Mouse (Mus musculus): ENCODE measurements at regions not wholly inside any gene's neighbourhood (a gene's known extent, or its start where the extent isn't known, plus 50 kb on each side); places are given as distances from the start of the nearest gene placed in this dataset.

GRCm38 (mm10) chr13:57365096-57365495, 469.3 kb upstream of the Trpc7 start:
- 87% methylated on average over 6 of the region's 6 CpGs for WGBS
- no peaks in the 10 kb centered on the region for H3K36me3 ChIP-seq (ENCODE audit: insufficient read depth, low read length)

GRCm38 (mm10) chr13:57364396-57364795, 468.6 kb upstream of the Trpc7 start:
- ATAC-seq: no peak
- Histone ChIP-seq H3K36me3 (ENCODE audit: insufficient read depth, low read length) (no peaks in the 10 kb centered on the region), H3K4me1 (ENCODE audit: insufficient read depth, low read length) (no peaks in the 10 kb centered on the region)

More at GRCm38 (mm10) chr13:57365096-57365495, 469.3 kb upstream of the Trpc7 start:
- Histone ChIP-seq H3K27ac (no peak overlapping the region), H3K4me3 (ENCODE audit: low read length) (no peak overlapping the region), H3K4me2 (ENCODE audit: low read depth, low read length) (no peak overlapping the region), H3K9me3 (ENCODE audit: low read length) (no peaks in the 10 kb centered on the region), H3K4me1 (ENCODE audit: insufficient read depth, low read length) (no peaks in the 10 kb centered on the region), H3K27me3 (ENCODE audit: insufficient read depth, low read length) (no peaks in the 10 kb centered on the region), H3K9ac (replicated peaks; ENCODE audit: low read length) (no peak overlapping the region)
- DNase-seq (ENCODE audit: low spot score) (no peak), ATAC-seq (no peak)
- TF ChIP-seq CTCF (IDR thresholded peaks at IDR 0.05; ENCODE audit: low read depth): no peak

GRCm38 (mm10) chr13:57362563-57362962, 466.8 kb upstream of the Trpc7 start:
- H3K27me3 ChIP-seq (ENCODE audit: insufficient read depth, low read length): no peaks in the 10 kb centered on the region
- ATAC-seq (no peak), DNase-seq (ENCODE audit: low spot score) (no peak)
- no peaks in the 10 kb centered on the region for H3K9me3 ChIP-seq (ENCODE audit: low read length)
- H3K36me3 ChIP-seq (ENCODE audit: insufficient read depth, low read length): no peaks in the 10 kb centered on the region
- no peak overlapping the region for H3K4me3 ChIP-seq (ENCODE audit: low read length)
- H3K9ac ChIP-seq (replicated peaks; ENCODE audit: low read length): no peak overlapping the region
- no peak overlapping the region for H3K4me2 ChIP-seq (ENCODE audit: low read depth, low read length)
- 15% methylated on average over 6 of the region's 6 CpGs for WGBS
- H3K27ac ChIP-seq: no peak overlapping the region
- no peak for TF ChIP-seq CTCF (IDR thresholded peaks at IDR 0.05; ENCODE audit: low read depth)
- no peaks in the 10 kb centered on the region for H3K4me1 ChIP-seq (ENCODE audit: insufficient read depth, low read length)

More at GRCm38 (mm10) chr13:57364396-57364795, 468.6 kb upstream of the Trpc7 start:
- H3K27ac ChIP-seq: no peak overlapping the region
- H3K4me2 ChIP-seq (ENCODE audit: low read depth, low read length): no peak overlapping the region
- no peak for DNase-seq (ENCODE audit: low spot score)
- H3K9me3 ChIP-seq (ENCODE audit: low read length): no peaks in the 10 kb centered on the region
- TF ChIP-seq CTCF (IDR thresholded peaks at IDR 0.05; ENCODE audit: low read depth): no peak
- no peak overlapping the region for H3K9ac ChIP-seq (replicated peaks; ENCODE audit: low read length)
- H3K27me3 ChIP-seq (ENCODE audit: insufficient read depth, low read length): no peaks in the 10 kb centered on the region
- 96% methylated on average over 2 of the region's 2 CpGs for WGBS
- H3K4me3 ChIP-seq (ENCODE audit: low read length): no peak overlapping the region

GRCm38 (mm10) chr13:57361286-57361685, 465.5 kb upstream of the Trpc7 start:
- Histone ChIP-seq H3K4me1 (ENCODE audit: insufficient read depth, low read length) (no peaks in the 10 kb centered on the region), H3K36me3 (ENCODE audit: insufficient read depth, low read length) (no peaks in the 10 kb centered on the region), H3K4me2 (ENCODE audit: low read depth, low read length) (no peak overlapping the region), H3K9me3 (ENCODE audit: low read length) (no peaks in the 10 kb centered on the region), H3K27me3 (ENCODE audit: insufficient read depth, low read length) (no peaks in the 10 kb centered on the region), H3K9ac (replicated peaks; ENCODE audit: low read length) (no peak overlapping the region), H3K27ac (no peak overlapping the region), H3K4me3 (ENCODE audit: low read length) (no peak overlapping the region)
- 83% methylated on average over 7 of the region's 7 CpGs for WGBS
- DNase-seq (ENCODE audit: low spot score) (no peak), ATAC-seq (no peak)
- TF ChIP-seq CTCF (IDR thresholded peaks at IDR 0.05; ENCODE audit: low read depth): no peak

- no peak for TF ChIP-seq CTCF (IDR thresholded peaks at IDR 0.05; ENCODE audit: low read depth)
- no peaks in the 10 kb centered on the region for H3K9me3 ChIP-seq (ENCODE audit: low read length)
- H3K27ac ChIP-seq: no peak overlapping the region
- no peak overlapping the region for H3K4me2 ChIP-seq (ENCODE audit: low read depth, low read length)
- no peaks in the 10 kb centered on the region for H3K27me3 ChIP-seq (ENCODE audit: insufficient read depth, low read length)
- no peaks in the 10 kb centered on the region for H3K4me1 ChIP-seq (ENCODE audit: insufficient read depth, low read length)
- 82% methylated on average over 7 of the region's 7 CpGs for WGBS
- no peak overlapping the region for H3K4me3 ChIP-seq (ENCODE audit: low read length)
- H3K9ac ChIP-seq (replicated peaks; ENCODE audit: low read length): no peak overlapping the region
- DNase-seq (ENCODE audit: low spot score): no peak
- ATAC-seq: no peak
- H3K36me3 ChIP-seq (ENCODE audit: insufficient read depth, low read length): no peaks in the 10 kb centered on the region
Measured at GRCm38 (mm10) chr13:57354606-57355005, 458.8 kb upstream of the Trpc7 start.

- ATAC-seq: no peak
- H3K36me3 ChIP-seq (ENCODE audit: insufficient read depth, low read length): no peaks in the 10 kb centered on the region
- H3K27me3 ChIP-seq (ENCODE audit: insufficient read depth, low read length): no peaks in the 10 kb centered on the region
- no peaks in the 10 kb centered on the region for H3K9me3 ChIP-seq (ENCODE audit: low read length)
- 55% methylated on average over 3 of the region's 3 CpGs for WGBS
- H3K9ac ChIP-seq (replicated peaks; ENCODE audit: low read length): no peak overlapping the region
- DNase-seq (ENCODE audit: low spot score): no peak
- TF ChIP-seq CTCF (IDR thresholded peaks at IDR 0.05; ENCODE audit: low read depth): no peak
- no peak overlapping the region for H3K4me2 ChIP-seq (ENCODE audit: low read depth, low read length)
- no peaks in the 10 kb centered on the region for H3K4me1 ChIP-seq (ENCODE audit: insufficient read depth, low read length)
- H3K27ac ChIP-seq: no peak overlapping the region
- H3K4me3 ChIP-seq (ENCODE audit: low read length): no peak overlapping the region
Measured at GRCm38 (mm10) chr13:57353976-57354375, 458.2 kb upstream of the Trpc7 start.

- DNase-seq (ENCODE audit: low spot score) (no peak), ATAC-seq (no peak)
- TF ChIP-seq CTCF (IDR thresholded peaks at IDR 0.05; ENCODE audit: low read depth): no peak
- no peaks in the 10 kb centered on the region for H3K27me3 ChIP-seq (ENCODE audit: insufficient read depth, low read length)
- no peaks in the 10 kb centered on the region for H3K4me1 ChIP-seq (ENCODE audit: insufficient read depth, low read length)
- H3K4me3 ChIP-seq (ENCODE audit: low read length): no peak overlapping the region
- H3K4me2 ChIP-seq (ENCODE audit: low read depth, low read length): no peak overlapping the region
- H3K36me3 ChIP-seq (ENCODE audit: insufficient read depth, low read length): no peaks in the 10 kb centered on the region
- 74% methylated on average over 2 of the region's 2 CpGs for WGBS
- H3K9ac ChIP-seq (replicated peaks; ENCODE audit: low read length): no peak overlapping the region
- H3K27ac ChIP-seq: no peak overlapping the region
- no peaks in the 10 kb centered on the region for H3K9me3 ChIP-seq (ENCODE audit: low read length)
Measured at GRCm38 (mm10) chr13:57350828-57351227, 455.0 kb upstream of the Trpc7 start.
